In genomic region chr10:108531641-108532040, GRCm38 (mm10) we compare ENCODE assay signal across 25 mouse cellular contexts.
DNase-seq lines count a peak whose midpoint lies in the region; ATAC-seq lines count a peak whose summit lies in the region.
"Had no signal": no experiment of that assay in that cellular context is flagged by ENCODE, and none has a peak within 500 bp of the region (broad histone marks: within the 10 kb centered on the region; RNA-seq: fewer than 3 reads in every experiment).

No protein-coding gene starts in this region.

- no peak overlapping the region for H3K4me2 ChIP-seq in heart, embryonic 11.5 days
- no peak overlapping the region for H3K4me2 ChIP-seq in lung, embryonic 16.5 days (ENCODE audit: low read depth, low read length)
- no peak overlapping the region for H3K4me2 ChIP-seq in kidney, embryonic 16.5 days (replicated peaks; ENCODE audit: low read depth, low read length)
- H3K4me2 ChIP-seq: embryonic facial prominence, embryonic 15.5 days; hindbrain, embryonic 13.5 days; limb, embryonic 15.5 days had no signal

- peaks cover 16% of the 10 kb centered on the region for H3K4me1 ChIP-seq in heart, embryonic 10.5 days
- peaks cover 3% of the 10 kb centered on the region for H3K4me1 ChIP-seq in heart, embryonic 11.5 days (ENCODE audit: control insufficient read depth, insufficient read depth, low read length)
- no peaks in the 10 kb centered on the region for H3K4me1 ChIP-seq in lung, embryonic 16.5 days (replicated peaks; ENCODE audit: control insufficient read depth, insufficient read depth, low read length)
- peaks cover 10% of the 10 kb centered on the region for H3K4me1 ChIP-seq in kidney, embryonic 16.5 days (ENCODE audit: insufficient read depth, low read length)
- H3K4me1 ChIP-seq: limb, embryonic 15.5 days had no signal

- no peak overlapping the region for H3K9ac ChIP-seq in heart, embryonic 11.5 days (ENCODE audit: low read depth, low read length)
- H3K9ac ChIP-seq in lung, embryonic 16.5 days (ENCODE audit: low read length) = no peak overlapping the region
- no peak overlapping the region for H3K9ac ChIP-seq in kidney, embryonic 16.5 days (replicated peaks; ENCODE audit: low read length)
- H3K9ac ChIP-seq: embryonic facial prominence, embryonic 15.5 days; hindbrain, embryonic 13.5 days; limb, embryonic 15.5 days; liver, embryonic 14.5 days had no signal

- 51% methylated on average over 4 of the region's 4 CpGs for WGBS in heart, embryonic 10.5 days
- WGBS in heart, embryonic 11.5 days (ENCODE audit: insufficient replicate concordance) = 50% methylated on average over 4 of the region's 4 CpGs
- 36% methylated on average over 4 of the region's 4 CpGs for WGBS in lung, embryonic 16.5 days
- WGBS in kidney, embryonic 16.5 days = 52% methylated on average over 4 of the region's 4 CpGs

- peak overlapping the region; percentile 75; the same call in 1 of the 2 replicates for H3K27ac ChIP-seq in heart, embryonic 10.5 days
- no peak overlapping the region for H3K27ac ChIP-seq in heart, embryonic 11.5 days (ENCODE audit: low read depth, low read length)
- H3K27ac ChIP-seq in lung, embryonic 16.5 days (ENCODE audit: low read length) = peak overlapping the region; percentile 32
- H3K27ac ChIP-seq in kidney, embryonic 16.5 days (ENCODE audit: low read length) = no peak overlapping the region
- H3K27ac ChIP-seq: embryonic facial prominence, embryonic 15.5 days; limb, embryonic 15.5 days; liver, embryonic 14.5 days; macrophage had no signal

- no peak for ATAC-seq in heart, embryonic 11.5 days (replicated peaks; ENCODE audit: insufficient number of reproducible peaks, low FRiP score, low TSS enrichment)
- peak; percentile 41 for ATAC-seq in lung, embryonic 16.5 days (ENCODE audit: low read depth)
- ATAC-seq in kidney, embryonic 16.5 days (ENCODE audit: low FRiP score, low TSS enrichment) = no peak
- ATAC-seq: inflammation-experienced regulatory T-cells, adult 6 months had no signal

- H3K9me3 ChIP-seq in heart, embryonic 10.5 days = no peaks in the 10 kb centered on the region
- H3K9me3 ChIP-seq in heart, embryonic 11.5 days (replicated peaks; ENCODE audit: control insufficient read depth, low read length) = no peaks in the 10 kb centered on the region
- H3K9me3 ChIP-seq in lung, embryonic 16.5 days (ENCODE audit: control insufficient read depth, low read length) = no peaks in the 10 kb centered on the region
- no peaks in the 10 kb centered on the region for H3K9me3 ChIP-seq in kidney, embryonic 16.5 days (ENCODE audit: low read length)
- H3K9me3 ChIP-seq: embryonic facial prominence, embryonic 15.5 days; hindbrain, embryonic 13.5 days; limb, embryonic 15.5 days had no signal

- H3K36me3 ChIP-seq in heart, embryonic 10.5 days = no peaks in the 10 kb centered on the region
- no peaks in the 10 kb centered on the region for H3K36me3 ChIP-seq in heart, embryonic 11.5 days (ENCODE audit: control insufficient read depth, insufficient read depth, low read length)
- H3K36me3 ChIP-seq in lung, embryonic 16.5 days (ENCODE audit: control insufficient read depth, insufficient read depth, low read length) = no peaks in the 10 kb centered on the region
- H3K36me3 ChIP-seq in kidney, embryonic 16.5 days (ENCODE audit: insufficient read depth, low read length) = no peaks in the 10 kb centered on the region
- H3K36me3 ChIP-seq: embryonic facial prominence, embryonic 15.5 days; hindbrain, embryonic 13.5 days; limb, embryonic 15.5 days had no signal

- DNase-seq in heart, embryonic 10.5 days (ENCODE audit: low spot score) = no peak
- DNase-seq in lung, postnatal 14 days = no peak
- DNase-seq in NIH3T3 (ENCODE audit: low read depth) = peak; percentile 10
- peak; percentile 27 for DNase-seq in lung, postnatal 25 days (ENCODE audit: low spot score)
- DNase-seq in right cerebral cortex, postnatal 4 days = no peak
- DNase-seq: adrenal gland, adult 8-10 months; cerebellum, adult 8-10 months; cerebellum, postnatal 36 days; embryo, embryonic 11 days; gastrocnemius, postnatal 25 days; heart, adult 18-20 months; kidney, postnatal 36 days; left cerebral cortex, postnatal 4 days; right cerebral cortex, postnatal 14 days; spleen, adult 18-20 months; thymus, postnatal 36 days had no signal

- no peaks in the 10 kb centered on the region for H3K27me3 ChIP-seq in heart, embryonic 10.5 days (ENCODE audit: insufficient read depth, poor library complexity, severe bottlenecking)
- H3K27me3 ChIP-seq in heart, embryonic 11.5 days (ENCODE audit: control insufficient read depth, insufficient read depth, low read length) = no peaks in the 10 kb centered on the region
- no peaks in the 10 kb centered on the region for H3K27me3 ChIP-seq in lung, embryonic 16.5 days (ENCODE audit: control insufficient read depth, insufficient read depth, low read depth, low read length)
- H3K27me3 ChIP-seq in kidney, embryonic 16.5 days (ENCODE audit: insufficient read depth, low read length) = no peaks in the 10 kb centered on the region
- H3K27me3 ChIP-seq: embryonic facial prominence, embryonic 15.5 days; hindbrain, embryonic 13.5 days; limb, embryonic 15.5 days had no signal

- H3K4me3 ChIP-seq in heart, embryonic 10.5 days = no peak overlapping the region
- no peak overlapping the region for H3K4me3 ChIP-seq in heart, embryonic 11.5 days (ENCODE audit: low read depth, low read length)
- H3K4me3 ChIP-seq in lung, embryonic 16.5 days (ENCODE audit: low read length) = no peak overlapping the region
- H3K4me3 ChIP-seq in kidney, embryonic 16.5 days (ENCODE audit: low read length) = no peak overlapping the region
- H3K4me3 ChIP-seq: embryonic facial prominence, embryonic 15.5 days; hindbrain, embryonic 13.5 days; limb, embryonic 15.5 days had no signal

Comparison
In these comparisons a context has a peak if more than half of its experiments do, and no peak if none do; other contexts are left out.
1. DNase-seq: peak in NIH3T3 (single experiment) and lung, postnatal 25 days (single experiment); none in heart, embryonic 10.5 days (single experiment), lung, postnatal 14 days (single experiment) and right cerebral cortex, postnatal 4 days (single experiment).
2. H3K27ac ChIP-seq: peak in heart, embryonic 10.5 days (single experiment) and lung, embryonic 16.5 days (single experiment); none in heart, embryonic 11.5 days (single experiment) and kidney, embryonic 16.5 days (single experiment).